Mouse (Mus musculus) forebrain, embryonic 14.5 days (tissue): Measurements from ENCODE around the gene Tmem232. TPM values are rescaled to one million over a fixed set of nuclear protein-coding genes. Genes with fewer than 3 reads are reported as not detected.
A peak's percentile ranks its signal among the peaks of the same experiment; 100 is the strongest.

Experiments used
- ATAC-seq: fragments of 200-750 bp; cut with Nextera tagmentation; 2 replicates; pipeline ENCODE4 v1.8.0; 2017; ENCODE audit warnings: mild to moderate bottlenecking, moderate library complexity
- DNase-seq: peaks from one replicate; pipeline ENCODE4 v3.0.0-alpha.2; 2015; ENCODE audit warnings: low spot score
- H3K27ac ChIP-seq: fragments of 300-500 bp; sonication (generic); 2 replicates; pipeline ENCODE4 v1.5.1; 2014; ENCODE audit warnings: low read depth, mild to moderate bottlenecking, control low read depth, low read length, moderate library complexity
- H3K27me3 ChIP-seq: fragments of 300-500 bp; sonication (generic); replicated peaks from 2 replicates; pipeline ENCODE4 v1.6.1; 2014; ENCODE audit warnings: low read length, control low read depth, mixed read lengths; ENCODE audit not compliant: control insufficient read depth, insufficient read depth
- H3K36me3 ChIP-seq: fragments of 300-500 bp; sonication (generic); 2 replicates; pipeline ENCODE4 v1.6.1; 2014; ENCODE audit warnings: low read length, control low read depth; ENCODE audit not compliant: control insufficient read depth, insufficient read depth
- H3K4me1 ChIP-seq: fragments of 300-500 bp; sonication (generic); 2 replicates; pipeline ENCODE4 v1.6.1; 2014; ENCODE audit warnings: antibody characterized with exemption, low read length, control low read depth; ENCODE audit not compliant: control insufficient read depth, insufficient read depth
- H3K4me2 ChIP-seq: fragments of 300-500 bp; sonication (generic); 2 replicates; pipeline ENCODE4 v1.6.1; 2014; ENCODE audit warnings: mild to moderate bottlenecking, control low read depth, low read length
- H3K4me3 ChIP-seq: fragments of 300-500 bp; sonication (generic); 2 replicates; pipeline ENCODE4 v1.5.1; 2014; ENCODE audit warnings: low read depth, low read length, control low read depth
- H3K9ac ChIP-seq: fragments of 300-500 bp; sonication (generic); 2 replicates; pipeline ENCODE4 v1.6.1; 2014; ENCODE audit warnings: mild to moderate bottlenecking, low read length, control low read depth, moderate library complexity
- H3K9me3 ChIP-seq: fragments of 300-500 bp; sonication (generic); replicated peaks from 2 replicates; pipeline ENCODE4 v1.6.1; 2016; ENCODE audit warnings: low read length, control low read depth, mixed read lengths; ENCODE audit not compliant: control insufficient read depth
- whole genome bisulfite sequencing: fragments of 180-500 bp; shearing (Covaris S2); extraction: QIAGEN DNeasy Blood & Tissue Kit; methylation state at CpG from one replicate; pipeline ENCODE4 v1.1.7; 2014; 5-methylcytosine and 5-hydroxymethylcytosine counted together
- polyA plus RNA-seq: library from polyadenylated mRNA; unstranded; fragments of >200 nt; fragmentation: Nextera tagmentation; extraction: Ambion mirVana; gene quantifications from 2 replicates; pipeline ENCODE4 v1.2.1, GENCODE M21; 2014

Gene Tmem232
- polyA plus RNA-seq, 1 experiment from 2014 or later: 0.30 TPM

DNA sequence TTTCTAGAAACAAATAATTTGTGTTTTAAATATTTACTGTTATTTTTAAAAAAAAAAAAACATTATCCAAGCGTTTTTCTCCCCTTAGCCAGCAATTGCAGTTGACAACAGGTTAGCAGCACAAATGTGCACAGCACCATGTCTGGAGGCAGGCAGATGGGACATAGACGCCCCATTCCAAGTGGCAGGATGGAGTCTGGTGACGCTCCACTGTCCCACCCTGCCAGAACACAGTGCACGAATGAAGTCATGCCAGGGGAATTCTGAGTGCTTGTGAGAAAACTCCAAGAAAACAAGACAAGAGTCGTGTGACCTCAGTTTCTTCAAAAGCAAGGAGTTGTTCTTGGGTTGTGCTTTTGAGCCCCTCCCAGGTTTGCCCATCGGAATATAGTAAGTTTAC is 22.8 kb upstream of the Tmem232 start:
- 59% methylated on average over 6 of the region's 6 CpGs for WGBS
- Histone ChIP-seq H3K4me1 (no peaks in the 10 kb centered on the region), H3K27me3 (no peaks in the 10 kb centered on the region), H3K4me3 (no peak overlapping the region), H3K4me2 (no peak overlapping the region), H3K9ac (no peak overlapping the region), H3K36me3 (no peaks in the 10 kb centered on the region), H3K27ac (no peak overlapping the region), H3K9me3 (no peaks in the 10 kb centered on the region)
- peak; percentile 70; the same call in 1 of the 2 replicates for ATAC-seq
- peak; percentile 56 for DNase-seq

DNA sequence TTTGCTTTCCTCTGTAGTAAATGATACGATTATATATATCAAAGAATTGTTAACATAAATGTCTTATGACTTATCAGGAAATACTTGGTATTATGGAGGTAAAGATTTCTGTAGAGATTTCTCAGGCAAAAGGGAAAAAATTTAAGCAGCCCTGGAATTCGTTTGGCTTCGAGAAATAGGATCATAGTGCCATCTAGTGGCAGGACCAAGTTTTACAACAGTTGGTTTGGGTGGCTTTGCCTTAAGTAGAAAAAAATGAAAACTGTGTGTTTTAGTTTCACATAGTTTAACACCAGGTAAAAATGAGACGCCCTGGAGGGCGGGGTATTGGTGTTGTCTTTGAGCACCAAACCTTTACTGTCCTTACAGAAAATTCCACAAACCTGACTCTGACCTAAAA is 22.2 kb upstream of the Tmem232 start:
- Histone ChIP-seq H3K36me3 (no peaks in the 10 kb centered on the region), H3K4me3 (no peak overlapping the region), H3K9me3 (no peaks in the 10 kb centered on the region), H3K9ac (no peak overlapping the region), H3K4me1 (no peaks in the 10 kb centered on the region), H3K27me3 (no peaks in the 10 kb centered on the region), H3K4me2 (no peak overlapping the region), H3K27ac (no peak overlapping the region)
- no peak; the same call in 1 of the 2 replicates for ATAC-seq
- WGBS: 7% methylated on average over 5 of the region's 5 CpGs
- peak; percentile 90 for DNase-seq

DNA sequence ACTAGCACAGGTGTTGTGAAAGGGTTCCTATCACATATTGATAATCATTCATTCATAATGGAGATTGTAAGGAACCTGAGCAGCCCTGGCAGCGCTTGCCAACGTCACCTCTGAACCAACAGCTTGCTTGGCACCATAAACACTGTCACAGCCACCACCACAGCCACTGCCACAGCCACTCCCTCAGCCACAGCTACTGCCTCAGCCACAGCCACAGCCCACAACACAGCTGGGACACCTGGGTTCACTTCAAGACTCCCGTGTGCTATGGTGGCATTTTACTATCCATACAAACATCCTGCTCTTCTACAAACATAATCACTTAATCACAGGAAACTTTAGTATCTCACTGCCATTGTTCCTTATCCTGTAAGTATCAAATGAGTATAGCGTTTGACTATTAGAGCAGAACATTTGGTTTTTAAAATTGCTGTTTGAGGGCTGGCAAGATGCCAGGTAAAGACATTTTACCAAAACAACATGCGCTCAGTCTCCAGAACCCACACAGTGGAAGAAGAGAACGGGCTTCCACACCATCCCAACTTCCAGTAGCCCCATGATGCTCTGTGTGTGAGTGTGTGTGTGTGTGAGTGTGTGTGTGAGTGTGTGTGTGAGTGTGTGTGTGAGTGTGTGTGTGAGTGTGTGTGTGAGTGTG is 20.9 kb upstream of the Tmem232 start:
- H3K9me3 ChIP-seq: no peaks in the 10 kb centered on the region
- H3K4me2 ChIP-seq: no peak overlapping the region
- no peaks in the 10 kb centered on the region for H3K4me1 ChIP-seq
- no peak overlapping the region for H3K9ac ChIP-seq
- H3K27ac ChIP-seq: no peak overlapping the region
- no peaks in the 10 kb centered on the region for H3K36me3 ChIP-seq
- no peak overlapping the region for H3K4me3 ChIP-seq
- DNase-seq: peak; percentile 36
- 63% methylated on average over 6 of the region's 6 CpGs for WGBS
- H3K27me3 ChIP-seq: no peaks in the 10 kb centered on the region
- no peak for ATAC-seq

DNA sequence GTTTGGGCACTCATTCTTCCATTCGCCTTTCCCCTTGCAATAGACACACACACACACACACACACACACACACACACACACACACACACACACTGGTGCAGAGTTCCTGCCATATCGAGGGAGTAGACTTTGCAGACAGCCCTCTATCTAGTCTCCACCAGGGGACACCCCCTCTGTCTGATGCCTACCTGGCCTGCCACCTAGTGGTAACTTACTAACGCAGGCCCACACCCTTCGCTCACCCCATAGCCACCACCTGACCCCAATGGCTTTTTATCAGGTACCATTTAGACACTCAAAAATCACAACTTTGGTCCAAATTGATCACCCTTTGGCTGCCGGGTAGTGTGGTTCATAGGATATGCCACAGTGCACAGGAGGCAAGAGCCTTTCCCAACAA is 18.7 kb upstream of the Tmem232 start:
- Histone ChIP-seq H3K4me2 (no peak overlapping the region), H3K9ac (no peak overlapping the region), H3K4me1 (no peaks in the 10 kb centered on the region), H3K27me3 (no peaks in the 10 kb centered on the region), H3K4me3 (no peak overlapping the region), H3K9me3 (no peaks in the 10 kb centered on the region), H3K36me3 (no peaks in the 10 kb centered on the region), H3K27ac (no peak overlapping the region)
- WGBS: 59% methylated on average over 5 of the region's 5 CpGs
- ATAC-seq: no peak
- no peak for DNase-seq

DNA sequence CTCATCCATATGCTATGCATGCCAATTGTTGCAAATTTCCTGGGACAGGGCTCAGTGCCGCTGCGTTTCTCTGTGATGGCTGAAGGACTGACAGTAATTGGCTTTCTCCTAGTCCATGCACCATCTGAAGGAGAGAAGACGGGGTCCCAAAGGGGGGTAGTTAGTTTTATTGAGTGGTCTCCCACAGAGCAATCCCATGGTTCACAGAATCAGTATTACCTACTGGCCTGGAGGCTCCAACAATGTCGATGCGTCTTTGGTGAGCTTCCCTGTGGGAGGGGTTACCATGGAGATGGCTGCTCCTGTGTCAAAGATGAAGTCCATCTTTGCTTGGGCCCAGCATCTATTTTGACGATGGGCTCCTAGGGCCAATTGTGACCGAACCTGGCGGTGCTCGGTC is 18.2 kb upstream of the Tmem232 start:
- Histone ChIP-seq H3K9me3 (no peaks in the 10 kb centered on the region), H3K4me3 (no peak overlapping the region), H3K36me3 (no peaks in the 10 kb centered on the region), H3K4me2 (no peak overlapping the region), H3K4me1 (no peaks in the 10 kb centered on the region), H3K9ac (no peak overlapping the region), H3K27ac (no peak overlapping the region), H3K27me3 (no peaks in the 10 kb centered on the region)
- WGBS: 61% methylated on average over 9 of the region's 9 CpGs
- ATAC-seq (no peak), DNase-seq (no peak)

DNA sequence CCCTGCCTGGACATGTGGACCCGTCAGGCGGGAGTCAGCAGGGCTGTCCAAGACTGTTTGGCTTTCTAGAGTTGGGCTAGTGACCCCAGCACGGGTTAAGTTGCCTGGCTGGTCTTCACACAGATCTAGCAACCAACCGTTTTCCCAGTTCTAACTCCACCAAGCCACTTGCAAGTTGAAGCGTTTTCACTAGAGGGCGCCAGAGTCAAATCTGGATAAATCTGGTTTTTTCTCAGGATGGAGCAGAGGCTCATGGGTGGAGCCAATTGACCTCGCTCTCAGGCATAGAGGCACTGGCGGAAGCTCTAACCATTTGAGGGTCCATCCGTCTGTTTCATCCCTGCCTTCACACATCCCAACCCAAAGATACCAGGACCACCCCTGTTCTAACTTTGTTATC is 17.6 kb upstream of the Tmem232 start:
- no peaks in the 10 kb centered on the region for H3K36me3 ChIP-seq
- no peak overlapping the region for H3K4me3 ChIP-seq
- ATAC-seq: peak; percentile 24; the same call in 1 of the 2 replicates
- H3K9ac ChIP-seq: no peak overlapping the region
- WGBS: 43% methylated on average over 9 of the region's 9 CpGs
- no peaks in the 10 kb centered on the region for H3K9me3 ChIP-seq
- DNase-seq: peak; percentile 61
- no peaks in the 10 kb centered on the region for H3K27me3 ChIP-seq
- H3K27ac ChIP-seq: no peak overlapping the region
- no peak overlapping the region for H3K4me2 ChIP-seq
- H3K4me1 ChIP-seq: no peaks in the 10 kb centered on the region

DNA sequence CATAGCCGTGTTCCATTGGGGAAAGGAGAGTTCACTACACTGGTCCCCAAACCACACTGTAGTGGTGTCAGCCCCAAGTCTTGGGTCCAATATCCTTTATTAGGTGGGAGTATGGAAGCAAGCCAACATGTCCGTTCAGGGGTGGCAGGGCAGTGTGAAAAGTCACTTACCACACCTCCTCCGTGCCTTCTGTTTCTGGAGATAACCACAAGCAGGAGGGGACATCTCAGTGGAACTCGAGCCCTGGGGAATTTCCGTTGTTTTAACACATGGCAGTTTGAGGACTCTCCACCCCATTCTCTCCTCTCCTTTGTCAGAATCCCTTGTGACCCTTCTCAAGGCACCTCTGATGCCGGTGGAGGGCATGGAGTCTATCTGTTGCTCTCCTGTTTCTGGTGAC is 16.6 kb upstream of the Tmem232 start:
- no peak for DNase-seq
- 88% methylated on average over 6 of the region's 6 CpGs for WGBS
- H3K4me1 ChIP-seq: no peaks in the 10 kb centered on the region
- no peak for ATAC-seq
- H3K4me3 ChIP-seq: no peak overlapping the region
- H3K36me3 ChIP-seq: no peaks in the 10 kb centered on the region
- H3K9me3 ChIP-seq: no peaks in the 10 kb centered on the region
- H3K4me2 ChIP-seq: no peak overlapping the region
- H3K9ac ChIP-seq: no peak overlapping the region
- H3K27me3 ChIP-seq: no peaks in the 10 kb centered on the region
- H3K27ac ChIP-seq: no peak overlapping the region

DNA sequence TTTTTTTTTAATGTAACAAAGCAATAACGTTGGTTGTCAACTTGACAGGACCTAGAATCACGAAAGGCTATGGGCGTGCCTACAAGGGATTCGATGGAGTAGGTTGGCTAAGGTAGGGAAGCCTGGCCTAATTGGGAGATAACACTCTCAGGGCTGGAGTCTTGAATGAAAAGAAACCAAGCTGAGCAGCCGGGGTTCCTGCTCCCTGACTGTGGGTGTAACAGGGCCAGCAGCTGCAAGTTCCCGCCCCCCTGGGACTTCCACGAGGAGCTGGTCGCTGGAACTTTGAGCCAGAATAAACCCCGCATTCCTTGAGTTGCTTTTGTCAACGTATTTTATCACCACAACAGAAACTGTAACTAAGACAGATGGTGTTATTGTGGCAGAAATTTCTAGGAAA is 16.2 kb upstream of the Tmem232 start:
- Histone ChIP-seq H3K27ac (no peak overlapping the region), H3K36me3 (no peaks in the 10 kb centered on the region), H3K9me3 (no peaks in the 10 kb centered on the region), H3K9ac (no peak overlapping the region), H3K4me3 (no peak overlapping the region), H3K27me3 (no peaks in the 10 kb centered on the region), H3K4me1 (no peaks in the 10 kb centered on the region), H3K4me2 (no peak overlapping the region)
- DNase-seq: no peak
- no peak for ATAC-seq
- 70% methylated on average over 10 of the region's 10 CpGs for WGBS

DNA sequence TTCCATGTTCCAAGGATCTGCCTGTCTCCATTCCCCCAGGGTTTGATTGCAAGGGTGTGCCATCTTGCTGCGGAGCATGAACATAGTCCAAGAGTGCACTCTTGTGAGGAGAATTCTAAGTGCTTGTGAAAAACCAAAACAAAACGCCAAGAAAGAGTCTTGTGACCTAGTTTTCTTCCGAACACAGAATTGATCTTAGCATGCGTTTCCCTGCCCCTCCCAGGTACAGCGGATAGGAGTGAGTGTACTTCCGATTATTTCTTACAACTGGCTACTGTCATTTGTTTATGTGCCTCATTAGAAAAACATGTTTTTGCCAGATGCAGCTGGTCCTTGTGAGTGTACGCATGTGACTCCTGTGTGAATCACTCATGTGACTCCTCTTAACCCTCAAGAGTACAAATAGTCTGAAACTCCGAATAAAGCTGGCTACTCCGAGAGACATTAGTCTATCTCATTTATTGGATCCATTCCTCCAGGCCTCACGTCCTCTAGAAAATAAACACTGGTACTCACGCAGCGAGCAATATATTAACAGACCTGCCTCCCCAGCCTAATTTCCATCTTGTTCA is 11.9 kb upstream of the Tmem232 start:
- WGBS: 88% methylated on average over 12 of the region's 12 CpGs
- H3K27me3 ChIP-seq: no peaks in the 10 kb centered on the region
- H3K4me3 ChIP-seq: no peak overlapping the region
- H3K4me1 ChIP-seq: no peaks in the 10 kb centered on the region
- no peak overlapping the region for H3K9ac ChIP-seq
- no peaks in the 10 kb centered on the region for H3K9me3 ChIP-seq
- H3K27ac ChIP-seq: no peak overlapping the region
- no peaks in the 10 kb centered on the region for H3K36me3 ChIP-seq
- no peak for ATAC-seq
- no peak overlapping the region for H3K4me2 ChIP-seq
- no peak for DNase-seq
